Mouse (Mus musculus): ENCODE results near the gene Slc35d1. TPM values are rescaled to one million over a fixed set of nuclear protein-coding genes. Genes with fewer than 3 reads are reported as not detected.

The Slc35d1 gene
- polyA plus RNA-seq (2015; fragmentation: Nextera tagmentation; extraction: Ambion mirVana), result 9.9 and 11.4 TPM in 2 replicates

GRCm38 (mm10) chr4:103214925-103215820, at the start of gene Slc35d1:
Gene Slc35d1 (minus strand): TSS chr4:103215164.
- Histone ChIP-seq H3K36me3 (peaks cover 9% of the 10 kb centered on the region), H3K4me1 (peaks cover 5% of the 10 kb centered on the region; the same call in 1 of the 2 replicates), H3K4me2 (peak within 1 kb of the TSS; percentile 61), H3K27me3 (no peaks in the 10 kb centered on the region), H3K27ac (peak within 1 kb of the TSS; percentile 99), H3K9ac (peak within 1 kb of the TSS; percentile 99), H3K9me3 (no peaks in the 10 kb centered on the region), H3K4me3 (peak within 1 kb of the TSS; percentile 90)
- ATAC-seq (ENCODE audit: insufficient number of reproducible peaks, low FRiP score, low TSS enrichment, low read depth), result peak; percentile 86
- WGBS, result 4% methylated on average over 32 of the region's 70 CpGs

DNA sequence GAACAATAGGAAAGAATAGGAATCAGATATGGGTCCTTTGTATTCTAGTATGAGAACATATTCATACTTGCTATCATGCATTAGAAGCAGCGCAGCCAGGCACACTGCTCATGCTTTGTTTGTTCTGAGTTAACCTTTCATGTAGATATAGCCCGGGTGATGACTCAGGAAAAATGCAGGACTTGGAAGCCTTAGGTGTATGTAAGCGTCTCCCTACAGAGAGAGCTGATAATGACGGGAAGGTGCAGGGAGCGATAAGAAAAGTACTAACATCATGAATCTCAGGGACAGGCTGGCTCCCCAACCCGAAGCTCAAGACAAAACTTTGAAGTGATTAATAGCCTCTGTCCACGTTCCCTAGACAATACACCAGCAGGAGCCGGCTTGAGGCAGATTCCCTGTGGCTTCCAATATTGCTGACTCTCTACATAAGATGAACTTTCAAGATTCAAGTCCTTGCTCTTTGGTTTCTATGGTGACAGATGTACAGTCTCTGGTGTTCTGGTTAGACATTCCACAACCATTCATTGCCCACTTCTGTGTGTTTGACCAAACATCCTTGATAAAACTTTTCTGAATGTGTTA, 48.9 kb upstream of the Slc35d1 start:
- Histone ChIP-seq H3K9me3 (no peaks in the 10 kb centered on the region), H3K4me1 (no peaks in the 10 kb centered on the region), H3K4me2 (no peak overlapping the region), H3K36me3 (no peaks in the 10 kb centered on the region), H3K9ac (no peak overlapping the region), H3K27me3 (no peaks in the 10 kb centered on the region), H3K27ac (no peak overlapping the region), H3K4me3 (no peak overlapping the region)
- 53% methylated on average over 8 of the region's 8 CpGs for WGBS
- ATAC-seq (ENCODE audit: insufficient number of reproducible peaks, low FRiP score, low TSS enrichment, low read depth), result no peak

GRCm38 (mm10) chr4:103263378-103263777, 48.4 kb upstream of the Slc35d1 start:
- H3K4me1 ChIP-seq, result no peaks in the 10 kb centered on the region
- no peak overlapping the region for H3K27ac ChIP-seq
- ATAC-seq (ENCODE audit: insufficient number of reproducible peaks, low FRiP score, low TSS enrichment, low read depth), result no peak
- H3K36me3 ChIP-seq, result no peaks in the 10 kb centered on the region
- no peaks in the 10 kb centered on the region for H3K9me3 ChIP-seq
- H3K9ac ChIP-seq, result no peak overlapping the region
- no peaks in the 10 kb centered on the region for H3K27me3 ChIP-seq
- no peak overlapping the region for H3K4me3 ChIP-seq
- 57% methylated on average over 5 of the region's 5 CpGs for WGBS
- no peak overlapping the region for H3K4me2 ChIP-seq

DNA sequence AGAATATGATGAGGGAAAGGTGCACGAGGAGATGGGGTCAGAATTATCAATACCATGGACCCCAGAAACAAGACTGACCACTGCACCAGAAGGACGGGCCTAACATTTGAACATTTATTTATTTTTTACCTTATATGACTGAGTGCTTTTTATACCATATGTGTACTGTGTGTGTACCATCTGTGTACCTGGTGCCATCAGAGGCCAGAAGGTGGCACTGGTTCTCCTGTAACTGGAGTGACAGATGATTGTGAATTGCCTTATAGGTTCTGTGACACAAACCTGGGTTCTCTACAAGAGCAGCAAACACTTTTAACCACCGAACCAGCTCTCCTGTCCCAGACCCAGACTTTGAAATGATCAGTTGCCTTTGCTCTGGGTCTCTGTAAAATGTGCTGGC, 43.9 kb upstream of the Slc35d1 start:
- no peak for ATAC-seq (ENCODE audit: insufficient number of reproducible peaks, low FRiP score, low TSS enrichment, low read depth)
- H3K27ac ChIP-seq, result no peak overlapping the region
- no peak overlapping the region for H3K4me3 ChIP-seq
- no peak overlapping the region for H3K9ac ChIP-seq
- H3K36me3 ChIP-seq, result no peaks in the 10 kb centered on the region
- no peak overlapping the region for H3K4me2 ChIP-seq
- H3K27me3 ChIP-seq, result no peaks in the 10 kb centered on the region
- no peaks in the 10 kb centered on the region for H3K4me1 ChIP-seq
- no peaks in the 10 kb centered on the region for H3K9me3 ChIP-seq
- 68% methylated on average over 3 of the region's 3 CpGs for WGBS

DNA sequence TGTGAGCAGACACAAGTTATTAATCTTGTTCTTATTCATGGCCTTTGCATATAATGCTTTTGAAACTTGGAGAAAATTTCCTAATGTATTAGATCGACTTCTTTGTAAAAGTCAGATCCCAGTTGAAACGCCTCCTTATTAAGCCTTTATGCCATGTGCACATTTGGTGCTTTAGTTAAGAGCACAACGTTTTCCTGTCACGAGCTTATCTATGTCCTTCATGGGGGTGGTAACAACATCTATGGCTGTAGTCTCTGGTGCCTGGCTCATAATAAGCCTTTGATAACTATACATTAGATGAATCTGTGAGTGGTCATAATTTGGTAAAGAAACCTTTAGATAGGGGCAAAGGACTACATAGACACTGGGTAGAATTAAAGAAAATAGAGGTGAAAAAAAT, 38.9 kb upstream of the Slc35d1 start:
- Histone ChIP-seq H3K27ac (no peak overlapping the region), H3K9me3 (no peaks in the 10 kb centered on the region), H3K36me3 (no peaks in the 10 kb centered on the region), H3K9ac (no peak overlapping the region), H3K4me1 (no peaks in the 10 kb centered on the region), H3K4me3 (no peak overlapping the region), H3K4me2 (no peak overlapping the region), H3K27me3 (no peaks in the 10 kb centered on the region)
- WGBS, result 80% methylated on average over 4 of the region's 4 CpGs
- ATAC-seq (ENCODE audit: insufficient number of reproducible peaks, low FRiP score, low TSS enrichment, low read depth), result no peak

GRCm38 (mm10) chr4:103249436-103250085, 34.6 kb upstream of the Slc35d1 start:
- Histone ChIP-seq H3K27ac (no peak overlapping the region), H3K27me3 (no peaks in the 10 kb centered on the region), H3K4me2 (no peak overlapping the region), H3K36me3 (no peaks in the 10 kb centered on the region), H3K4me1 (no peaks in the 10 kb centered on the region), H3K9me3 (no peaks in the 10 kb centered on the region), H3K9ac (no peak overlapping the region), H3K4me3 (no peak overlapping the region)
- no peak for ATAC-seq (ENCODE audit: insufficient number of reproducible peaks, low FRiP score, low TSS enrichment, low read depth)
- 49% methylated on average over 6 of the region's 6 CpGs for WGBS

GRCm38 (mm10) chr4:103247813-103248212, 32.8 kb upstream of the Slc35d1 start:
- Histone ChIP-seq H3K4me3 (no peak overlapping the region), H3K4me1 (no peaks in the 10 kb centered on the region), H3K27ac (no peak overlapping the region), H3K27me3 (no peaks in the 10 kb centered on the region), H3K4me2 (no peak overlapping the region), H3K9ac (no peak overlapping the region), H3K36me3 (no peaks in the 10 kb centered on the region), H3K9me3 (no peaks in the 10 kb centered on the region)
- ATAC-seq (ENCODE audit: insufficient number of reproducible peaks, low FRiP score, low TSS enrichment, low read depth), result no peak
- 73% methylated on average over 2 of the region's 2 CpGs for WGBS

DNA sequence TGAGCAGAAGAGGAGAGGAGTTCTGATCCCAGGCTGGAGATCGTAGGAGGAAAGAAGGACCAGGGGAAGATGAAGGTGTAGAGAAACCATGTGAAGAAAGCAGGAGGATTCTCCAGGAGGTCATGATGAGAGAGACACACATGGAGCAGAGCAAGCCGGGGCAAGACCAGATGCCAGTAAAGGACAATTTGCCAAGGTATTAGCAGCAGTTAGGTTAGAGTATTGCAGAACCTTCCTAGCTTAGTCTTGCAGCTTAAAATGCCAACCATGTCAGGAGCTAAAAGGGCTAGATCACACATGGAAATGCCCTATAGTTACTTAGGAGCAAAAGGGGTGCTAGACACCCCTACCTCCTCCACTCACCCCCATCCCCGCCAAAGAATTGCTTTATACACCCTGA, 32.3 kb upstream of the Slc35d1 start:
- 81% methylated on average over 3 of the region's 3 CpGs for WGBS
- Histone ChIP-seq H3K9ac (no peak overlapping the region), H3K36me3 (no peaks in the 10 kb centered on the region), H3K4me1 (no peaks in the 10 kb centered on the region), H3K4me3 (no peak overlapping the region), H3K27me3 (no peaks in the 10 kb centered on the region), H3K27ac (no peak overlapping the region), H3K4me2 (no peak overlapping the region), H3K9me3 (no peaks in the 10 kb centered on the region)
- no peak for ATAC-seq (ENCODE audit: insufficient number of reproducible peaks, low FRiP score, low TSS enrichment, low read depth)

DNA sequence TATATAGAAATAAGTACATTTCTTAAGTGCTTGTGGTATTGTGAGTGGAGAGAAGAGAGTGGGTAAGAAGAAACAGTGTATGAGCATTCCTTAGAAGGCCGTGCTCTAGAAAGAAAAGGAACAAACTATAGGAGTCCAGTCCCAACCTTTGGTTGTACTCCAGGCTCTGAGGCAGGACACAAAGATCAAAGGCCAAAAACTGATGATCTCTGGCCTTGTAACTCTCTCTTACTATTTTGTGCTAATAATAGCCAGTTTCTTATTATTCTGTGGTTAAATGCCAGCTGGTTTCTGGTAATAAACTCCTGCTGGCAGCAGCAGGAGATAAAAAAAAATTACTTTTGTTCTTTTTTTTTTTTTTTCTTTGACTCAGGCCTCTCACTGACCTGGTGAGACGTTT, 17.2 kb upstream of the Slc35d1 start:
- H3K4me1 ChIP-seq, result no peaks in the 10 kb centered on the region
- no peak overlapping the region for H3K27ac ChIP-seq
- no peak overlapping the region for H3K4me3 ChIP-seq
- no peaks in the 10 kb centered on the region for H3K36me3 ChIP-seq
- H3K27me3 ChIP-seq, result no peaks in the 10 kb centered on the region
- no peaks in the 10 kb centered on the region for H3K9me3 ChIP-seq
- ATAC-seq (ENCODE audit: insufficient number of reproducible peaks, low FRiP score, low TSS enrichment, low read depth), result no peak
- no peak overlapping the region for H3K4me2 ChIP-seq
- 37% methylated on average over 2 of the region's 2 CpGs for WGBS
- H3K9ac ChIP-seq, result no peak overlapping the region

- no peak overlapping the region for H3K4me2 ChIP-seq
- 32% methylated on average over 9 of the region's 9 CpGs for WGBS
- no peak overlapping the region for H3K4me3 ChIP-seq
- peaks cover 2% of the 10 kb centered on the region; the same call in 1 of the 2 replicates for H3K4me1 ChIP-seq
- no peaks in the 10 kb centered on the region for H3K27me3 ChIP-seq
- no peaks in the 10 kb centered on the region for H3K9me3 ChIP-seq
- no peak overlapping the region for H3K27ac ChIP-seq
- no peak for ATAC-seq (ENCODE audit: insufficient number of reproducible peaks, low FRiP score, low TSS enrichment, low read depth)
- no peaks in the 10 kb centered on the region for H3K36me3 ChIP-seq
- H3K9ac ChIP-seq, result no peak overlapping the region
These were observed 7.9 kb upstream of the Slc35d1 start for GRCm38 (mm10) chr4:103222854-103223253.

DNA sequence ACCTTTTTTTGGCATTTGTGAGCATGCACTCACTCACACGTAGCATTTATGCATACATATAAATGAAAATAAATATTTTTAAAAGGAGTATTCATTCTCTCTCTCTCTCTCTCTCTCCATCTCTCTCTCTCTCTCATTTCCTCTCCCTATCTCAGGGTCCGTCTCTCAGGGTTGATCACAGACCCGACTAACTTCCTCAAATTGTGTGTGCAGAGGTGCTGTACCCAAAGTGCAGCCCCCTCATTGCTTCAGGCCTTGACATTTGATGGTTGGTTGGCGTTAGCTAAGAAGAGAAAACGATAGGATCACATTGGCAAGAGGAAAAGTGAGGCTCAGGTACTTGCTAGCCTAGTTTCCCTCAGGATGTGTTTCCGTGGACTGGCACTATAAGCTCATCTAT, 6.8 kb upstream of the Slc35d1 start:
- no peak overlapping the region for H3K4me3 ChIP-seq
- H3K9ac ChIP-seq, result no peak overlapping the region
- H3K9me3 ChIP-seq, result no peaks in the 10 kb centered on the region
- no peak overlapping the region for H3K27ac ChIP-seq
- H3K4me2 ChIP-seq, result no peak overlapping the region
- H3K4me1 ChIP-seq, result peaks cover 2% of the 10 kb centered on the region; the same call in 1 of the 2 replicates
- 71% methylated on average over 6 of the region's 6 CpGs for WGBS
- ATAC-seq (ENCODE audit: insufficient number of reproducible peaks, low FRiP score, low TSS enrichment, low read depth), result no peak
- no peaks in the 10 kb centered on the region for H3K36me3 ChIP-seq
- H3K27me3 ChIP-seq, result no peaks in the 10 kb centered on the region

- WGBS, result 21% methylated on average over 5 of the region's 5 CpGs
These were observed 4.0 kb upstream of the Slc35d1 start for GRCm38 (mm10) chr4:103219011-103219410.

More at GRCm38 (mm10) chr4:103219011-103219410, 4.0 kb upstream of the Slc35d1 start:
- H3K9ac ChIP-seq, result no peak overlapping the region
- no peaks in the 10 kb centered on the region for H3K9me3 ChIP-seq
- no peak overlapping the region for H3K4me2 ChIP-seq
- H3K36me3 ChIP-seq, result no peaks in the 10 kb centered on the region
- no peaks in the 10 kb centered on the region for H3K27me3 ChIP-seq
- peaks cover 2% of the 10 kb centered on the region; the same call in 1 of the 2 replicates for H3K4me1 ChIP-seq
- H3K4me3 ChIP-seq, result no peak overlapping the region
- no peak for ATAC-seq (ENCODE audit: insufficient number of reproducible peaks, low FRiP score, low TSS enrichment, low read depth)
- no peak overlapping the region for H3K27ac ChIP-seq
